Mouse (Mus musculus) myocyte (in vitro differentiated cells): ENCODE results near the gene Gm4881. TPM values are rescaled to one million over a fixed set of nuclear protein-coding genes. Genes with fewer than 3 reads are reported as not detected.

Source experiments
- H3K27me3 ChIP-seq: one replicate; pipeline ENCODE4 v1.6.1; 2011; ENCODE audit not compliant: control insufficient read depth, insufficient read depth, insufficient read length
- H3K36me3 ChIP-seq: one replicate; pipeline ENCODE4 v1.6.1; 2011; ENCODE audit not compliant: control insufficient read depth, insufficient read depth
- H3K4me2 ChIP-seq: one replicate; pipeline ENCODE4 v1.6.1; 2011; ENCODE audit warnings: low read depth, control low read depth
- H3K4me3 ChIP-seq: one replicate; pipeline ENCODE4 v1.5.1; 2011; ENCODE audit warnings: mild to moderate bottlenecking, control low read depth, moderate library complexity
- H3K79me2 ChIP-seq: one replicate; pipeline ENCODE4 v1.6.1; 2011; ENCODE audit not compliant: control insufficient read depth, insufficient read depth
- H3ac ChIP-seq: one replicate; pipeline ENCODE4 v1.6.1; 2011; ENCODE audit not compliant: control insufficient read depth, insufficient read length
- CEBPB ChIP-seq: IDR thresholded peaks from 2 replicates; pipeline ENCODE4 v1.6.1; 2011; ENCODE audit warnings: mild to moderate bottlenecking, moderate library complexity; ENCODE audit not compliant: poor library complexity, insufficient read depth, severe bottlenecking
- E2F4 ChIP-seq: IDR thresholded peaks from one replicate; pipeline ENCODE4 v1.6.1; 2011; ENCODE audit warnings: mild to moderate bottlenecking, control low read depth, moderate library complexity; ENCODE audit not compliant: insufficient read depth
- MAX ChIP-seq: IDR thresholded peaks from one replicate; pipeline ENCODE4 v1.6.1; 2011; ENCODE audit warnings: low read depth, mild to moderate bottlenecking, control low read depth
- MYOD1 ChIP-seq, 3 experiments: IDR thresholded peaks; one replicate each; pipeline ENCODE4 v1.6.1; 2011; ENCODE audit warnings: control low read depth in 2 of 3, low read depth in 2 of 3, mild to moderate bottlenecking in 2 of 3, moderate library complexity in 1 of 3; ENCODE audit not compliant: insufficient read length in 2 of 3, control insufficient read depth in 1 of 3
- MYOG ChIP-seq, 3 experiments: IDR thresholded peaks; one replicate each; pipeline ENCODE4 v1.6.1; 2011; ENCODE audit warnings: control low read depth in 2 of 3, low read depth in 2 of 3, mild to moderate bottlenecking in 2 of 3; ENCODE audit not compliant: insufficient read length in 2 of 3, control insufficient read depth in 1 of 3, insufficient read depth in 1 of 3
- POLR2A ChIP-seq: IDR thresholded peaks from one replicate; pipeline ENCODE4 v1.6.1; 2011; ENCODE audit warnings: low read depth, mild to moderate bottlenecking, control low read depth, moderate library complexity; ENCODE audit not compliant: insufficient read length
- POLR2AphosphoS2 ChIP-seq: IDR thresholded peaks from one replicate; pipeline ENCODE4 v1.6.1; 2011; ENCODE audit warnings: low read depth, control low read depth; ENCODE audit not compliant: insufficient read length
- REST ChIP-seq: IDR thresholded peaks from one replicate; pipeline ENCODE4 v1.6.1; 2011; ENCODE audit warnings: mild to moderate bottlenecking, control low read depth, moderate library complexity; ENCODE audit not compliant: insufficient read depth, insufficient read length
- SRF ChIP-seq: IDR thresholded peaks from one replicate; pipeline ENCODE4 v1.6.1; 2011; ENCODE audit warnings: low read depth; ENCODE audit not compliant: control insufficient read depth, insufficient read length
- TCF12 ChIP-seq: IDR thresholded peaks from one replicate; pipeline ENCODE4 v1.6.1; 2011; ENCODE audit warnings: mild to moderate bottlenecking, control low read depth; ENCODE audit not compliant: poor library complexity, insufficient read depth, severe bottlenecking
- TCF3 ChIP-seq: IDR thresholded peaks from one replicate; pipeline ENCODE4 v1.6.1; 2011; ENCODE audit warnings: low read depth, control low read depth; ENCODE audit not compliant: insufficient read length
- USF1 ChIP-seq: IDR thresholded peaks from one replicate; pipeline ENCODE4 v1.6.1; 2011; ENCODE audit warnings: low read depth, mild to moderate bottlenecking, control low read depth, moderate library complexity
- polyA plus RNA-seq: library from polyadenylated mRNA; unstranded; fragments of >200 nt; fragmentation: generic; extraction: Trizol; gene quantifications from one replicate; pipeline ENCODE4 v1.2.1, GENCODE M21; 2012; ENCODE audit warnings: missing spikeins

The Gm4881 gene
- polyA plus RNA-seq = not detected

DNA sequence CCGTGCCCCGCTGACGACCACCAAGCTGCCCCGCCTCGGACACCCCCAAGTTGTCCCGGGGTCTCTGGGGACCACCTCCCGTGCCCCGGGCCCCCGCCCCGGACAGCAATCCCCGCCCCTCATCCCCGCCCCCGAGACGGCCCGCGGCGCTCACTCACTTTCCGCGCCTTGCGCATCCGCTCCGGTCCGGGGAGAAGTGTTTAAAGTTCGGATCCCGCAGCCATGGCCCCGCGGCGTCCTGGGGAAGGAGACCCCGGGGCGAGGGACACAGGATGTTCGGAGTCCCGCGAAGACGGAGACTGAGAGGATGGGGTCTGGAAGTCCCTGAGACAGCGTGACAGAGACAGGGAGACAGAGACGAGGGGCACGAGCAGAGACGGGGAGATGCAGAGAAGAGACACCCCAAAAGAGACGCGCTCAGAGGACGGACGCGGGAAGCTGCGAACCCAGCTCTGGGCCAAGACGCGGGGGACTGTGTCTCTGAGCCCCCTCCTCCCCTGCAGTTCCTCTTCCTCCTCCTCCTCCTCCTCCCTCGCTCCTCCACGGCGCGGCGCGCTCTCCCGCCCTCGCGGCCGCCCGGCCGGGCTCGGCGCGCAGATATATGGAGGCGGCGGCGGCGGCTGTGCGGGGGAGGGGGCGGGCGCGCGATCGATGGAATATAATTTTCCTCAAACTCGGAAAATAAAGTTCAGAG is at the start of gene Gm4881:
Gm4881 (minus strand) TSS at position 238 of the 694 bp plus-strand sequence.
- H3K4me2 ChIP-seq = no peak within 1 kb of the TSS
- no peak for TF ChIP-seq REST
- TF ChIP-seq USF1 = no peak
- no peak for TF ChIP-seq POLR2AphosphoS2
- no peak for TF ChIP-seq E2F4
- no peak for TF ChIP-seq TCF12
- no peak for TF ChIP-seq CEBPB
- TF ChIP-seq MYOD1 (IDR thresholded peaks at IDR 0.05; ENCODE audit: control insufficient read depth in 1 of 3, insufficient read length in 2 of 3, low read depth in 2 of 3) = no peak
- no peak for TF ChIP-seq POLR2A
- no peak for TF ChIP-seq SRF
- H3ac ChIP-seq = no peak within 1 kb of the TSS
- H3K79me2 ChIP-seq = no peaks in the 10 kb centered on the region
- no peaks in the 10 kb centered on the region for H3K36me3 ChIP-seq
- no peak within 1 kb of the TSS for H3K4me3 ChIP-seq
- H3K27me3 ChIP-seq = peaks cover 94% of the 10 kb centered on the region

DNA sequence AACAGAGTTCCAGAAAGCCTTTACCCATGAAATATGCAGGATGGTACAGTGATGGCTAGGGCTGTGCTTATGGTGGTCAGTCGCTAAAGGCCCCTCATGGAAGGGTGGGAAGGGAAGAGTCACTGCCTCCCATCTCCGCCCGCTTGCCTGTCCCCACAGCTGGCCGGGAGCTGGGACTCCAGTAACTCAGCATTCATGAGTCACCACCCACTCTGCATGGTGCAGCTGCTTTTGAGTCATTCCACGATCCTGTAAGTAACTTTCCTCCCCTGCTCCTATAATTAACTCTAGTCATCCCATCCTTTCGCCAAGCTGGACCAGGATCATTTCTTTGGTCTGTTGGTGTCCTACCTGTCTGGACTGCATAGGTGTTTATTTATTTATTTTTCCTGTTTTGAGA is 48.8 kb upstream of the Gm4881 start:
- peak in 2 of 3 experiments; percentile 90 to 95 for TF ChIP-seq MYOD1 (IDR thresholded peaks at IDR 0.05; ENCODE audit: control insufficient read depth in 1 of 3, insufficient read length in 2 of 3, low read depth in 2 of 3)
- no peak for TF ChIP-seq USF1
- peak in 2 of 3 experiments; percentile 67 to 87 for TF ChIP-seq MYOG (IDR thresholded peaks at IDR 0.05; ENCODE audit: control insufficient read depth in 1 of 3, insufficient read depth in 1 of 3, insufficient read length in 2 of 3, low read depth in 2 of 3)
- TF ChIP-seq TCF3 = peak; percentile 51
- H3ac ChIP-seq = no peak overlapping the region
- no peaks in the 10 kb centered on the region for H3K27me3 ChIP-seq
- no peak overlapping the region for H3K4me3 ChIP-seq
- H3K36me3 ChIP-seq = no peaks in the 10 kb centered on the region
- peak overlapping the region; percentile 71 for H3K4me2 ChIP-seq
- H3K79me2 ChIP-seq = no peaks in the 10 kb centered on the region

DNA sequence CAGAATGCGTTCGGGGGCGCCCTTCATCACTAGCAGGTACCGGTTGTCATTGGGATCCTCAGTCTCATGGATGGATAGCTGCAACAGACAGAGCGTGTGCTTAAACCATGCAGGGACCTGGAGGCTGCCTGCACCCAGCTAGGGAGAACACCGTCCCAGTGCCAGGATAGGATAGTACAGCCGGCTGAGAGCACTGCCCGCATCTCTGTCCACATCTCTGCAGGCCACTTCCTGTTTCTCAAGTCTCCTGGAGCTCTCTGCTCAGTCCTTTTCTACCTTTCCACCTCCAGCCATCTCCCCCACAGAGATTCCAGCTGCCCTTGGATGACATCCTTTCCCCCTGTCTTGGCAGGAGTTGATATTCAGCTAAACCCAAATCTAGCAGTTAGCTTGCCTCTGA is 46.2 kb upstream of the Gm4881 start:
- TF ChIP-seq E2F4 (no peak), SRF (no peak), REST (no peak)
- H3ac ChIP-seq = no peak overlapping the region
- H3K4me3 ChIP-seq = no peak overlapping the region
- H3K4me2 ChIP-seq = no peak overlapping the region
- H3K36me3 ChIP-seq = no peaks in the 10 kb centered on the region
- no peaks in the 10 kb centered on the region for H3K27me3 ChIP-seq
- H3K79me2 ChIP-seq = no peaks in the 10 kb centered on the region

DNA sequence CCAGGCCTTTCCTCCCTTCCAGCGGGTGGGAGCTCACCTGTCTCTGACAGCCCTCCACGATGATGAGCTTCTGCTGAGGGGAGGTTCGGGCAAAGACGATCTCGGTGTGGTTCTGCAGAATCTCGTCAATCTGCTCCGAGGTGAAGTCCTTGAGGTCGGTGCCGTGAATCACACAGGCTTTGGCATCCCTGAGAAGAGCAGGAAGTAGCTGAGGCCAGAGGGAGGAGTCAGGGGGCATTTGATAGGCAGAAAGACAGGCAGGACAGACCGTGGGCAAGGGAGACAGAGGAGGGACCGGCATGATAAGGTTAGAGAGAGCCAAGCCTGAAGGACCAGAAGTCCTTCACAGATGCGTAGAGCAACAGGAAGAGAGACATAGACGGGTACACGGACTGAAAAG is 43.6 kb upstream of the Gm4881 start:
- Histone ChIP-seq H3K27me3 (peaks cover 3% of the 10 kb centered on the region), H3K4me3 (no peak overlapping the region), H3K4me2 (no peak overlapping the region), H3ac (no peak overlapping the region), H3K79me2 (no peaks in the 10 kb centered on the region), H3K36me3 (no peaks in the 10 kb centered on the region)
- TF ChIP-seq REST (no peak), TCF3 (no peak), TCF12 (no peak)

DNA sequence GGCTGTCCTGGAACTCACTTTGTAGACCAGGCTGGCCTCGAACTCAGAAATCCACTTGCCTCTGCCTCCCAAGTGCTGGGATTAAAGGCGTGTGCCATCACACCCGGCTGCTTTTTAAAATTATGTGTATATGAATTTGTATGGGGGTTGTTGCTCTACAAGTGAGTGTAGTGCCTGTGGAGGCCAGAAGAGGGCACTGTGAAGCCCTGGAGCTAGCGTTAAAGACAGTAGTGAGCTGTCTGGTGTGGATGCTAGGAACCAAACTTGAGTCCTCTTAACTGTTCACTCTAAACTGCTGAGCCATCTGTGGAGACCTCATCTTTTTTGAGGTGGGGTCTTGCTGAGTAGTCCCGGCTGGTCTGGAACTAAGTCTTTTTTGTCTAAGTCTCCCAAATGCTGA is 41.5 kb upstream of the Gm4881 start:
- H3ac ChIP-seq = no peak overlapping the region
- no peak overlapping the region for H3K4me3 ChIP-seq
- H3K36me3 ChIP-seq = no peaks in the 10 kb centered on the region
- TF ChIP-seq SRF = no peak
- TF ChIP-seq POLR2AphosphoS2 = no peak
- no peak for TF ChIP-seq USF1
- no peak for TF ChIP-seq TCF12
- no peak for TF ChIP-seq E2F4
- no peak for TF ChIP-seq TCF3
- no peak for TF ChIP-seq MYOD1 (IDR thresholded peaks at IDR 0.05; ENCODE audit: control insufficient read depth in 1 of 3, insufficient read length in 2 of 3, low read depth in 2 of 3)
- TF ChIP-seq POLR2A = no peak
- TF ChIP-seq REST = no peak
- H3K27me3 ChIP-seq = peaks cover 9% of the 10 kb centered on the region
- H3K4me2 ChIP-seq = no peak overlapping the region
- H3K79me2 ChIP-seq = no peaks in the 10 kb centered on the region

DNA sequence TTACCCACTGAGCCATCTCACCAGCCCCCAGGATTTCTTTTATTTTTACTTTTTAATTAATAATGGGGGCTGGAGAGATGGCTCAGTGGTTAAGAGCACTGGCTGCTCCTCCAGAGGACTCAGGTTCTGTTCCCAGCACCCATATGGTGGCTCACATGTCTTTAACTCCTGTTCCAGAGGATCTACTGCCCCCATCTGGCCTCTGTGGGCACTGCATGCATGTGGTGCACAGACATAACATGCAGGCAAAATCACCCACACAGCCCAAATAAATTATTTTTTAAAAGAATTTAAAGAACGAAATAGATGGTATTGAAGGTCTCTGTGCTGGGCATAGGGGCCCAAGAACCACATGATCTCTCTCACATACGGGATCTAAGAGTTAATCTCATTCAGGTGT is 40.0 kb upstream of the Gm4881 start:
- Histone ChIP-seq H3K36me3 (no peaks in the 10 kb centered on the region), H3K27me3 (peaks cover 11% of the 10 kb centered on the region), H3K4me3 (no peak overlapping the region), H3ac (no peak overlapping the region), H3K4me2 (no peak overlapping the region), H3K79me2 (no peaks in the 10 kb centered on the region)
- TF ChIP-seq USF1 (no peak), SRF (no peak), E2F4 (no peak), MAX (no peak), CEBPB (no peak), TCF3 (no peak), MYOD1 (IDR thresholded peaks at IDR 0.05; ENCODE audit: control insufficient read depth in 1 of 3, insufficient read length in 2 of 3, low read depth in 2 of 3) (no peak), POLR2A (no peak), MYOG (IDR thresholded peaks at IDR 0.05; ENCODE audit: control insufficient read depth in 1 of 3, insufficient read depth in 1 of 3, insufficient read length in 2 of 3, low read depth in 2 of 3) (no peak), TCF12 (no peak), POLR2AphosphoS2 (no peak), REST (no peak)
